Mouse (Mus musculus): Measurements from ENCODE around the gene Rab22a.

Gene Rab22a

DNA sequence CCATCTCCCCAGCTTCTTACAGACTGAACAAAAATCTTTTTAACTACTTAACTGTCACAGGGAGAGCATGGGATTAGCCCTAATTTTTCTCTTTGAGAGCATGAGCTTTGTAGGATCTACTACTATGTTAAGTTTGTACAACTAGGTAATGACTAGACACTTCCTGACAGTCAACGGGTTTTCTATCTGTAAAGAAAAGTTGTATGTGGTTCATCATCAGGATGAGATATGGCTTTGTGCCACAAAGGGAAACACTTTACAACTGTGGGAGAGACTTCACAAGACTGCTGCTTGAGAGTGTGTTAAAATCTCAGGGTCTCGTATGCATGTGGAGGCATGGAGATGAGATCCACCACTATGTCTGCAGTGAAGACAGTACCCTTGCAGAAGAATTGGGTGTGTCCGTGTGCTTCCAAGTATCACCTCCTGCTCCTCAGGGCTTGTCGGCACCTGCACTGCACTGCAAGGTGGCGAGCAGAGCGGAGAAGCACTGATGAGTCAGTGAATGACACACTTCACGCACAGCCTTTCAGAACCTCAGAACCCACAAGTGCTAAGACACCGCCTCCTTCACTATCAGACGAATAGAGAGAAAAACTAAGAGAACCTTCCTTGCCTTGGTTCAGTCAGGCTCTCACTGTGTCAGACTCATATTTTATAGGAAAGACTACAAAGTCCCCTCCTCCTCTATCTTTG lies 2.8 kb downstream of the Rab22a start:
- Histone ChIP-seq H3K36me3 (ENCODE audit: insufficient read depth, low read length) (peaks cover 63% of the 10 kb centered on the region), H3K4me3 (replicated peaks; ENCODE audit: low read length) (no peak overlapping the region), H3K4me1 (replicated peaks; ENCODE audit: low read depth, low read length) (peaks cover 42% of the 10 kb centered on the region), H3K9me3 (ENCODE audit: low read length) (no peaks in the 10 kb centered on the region), H3K27me3 (ENCODE audit: insufficient read depth, low read length) (no peaks in the 10 kb centered on the region)
- TF ChIP-seq NANOG (IDR thresholded peaks at IDR 0.05; ENCODE audit: borderline replicate concordance, low read length) (no peak), CTCF (conservative IDR thresholded peaks at IDR 0.05; ENCODE audit: low read length) (no peak), POU5F1 (IDR thresholded peaks at IDR 0.05; ENCODE audit: borderline replicate concordance, low read length) (no peak)

DNA sequence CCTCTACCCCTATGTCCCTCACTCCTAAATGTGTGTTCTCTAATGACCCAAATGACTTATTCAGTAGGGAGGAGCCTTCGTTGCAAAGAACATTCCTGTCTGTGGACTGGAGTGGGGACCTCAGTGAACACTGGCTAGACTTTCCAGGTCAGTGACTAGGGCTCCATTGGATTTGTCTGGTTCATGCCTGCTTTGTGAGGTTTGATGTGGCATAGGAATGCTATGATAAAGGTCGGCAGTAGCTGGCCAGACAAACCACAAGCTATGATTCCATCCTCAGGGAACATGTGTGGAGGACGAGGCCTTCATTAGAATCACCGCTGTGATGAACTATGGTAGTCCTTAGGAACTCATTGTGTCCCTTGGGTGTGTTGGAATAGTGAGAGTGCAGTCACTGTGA lies 5.2 kb downstream of the Rab22a start:
- TF ChIP-seq POU5F1 (IDR thresholded peaks at IDR 0.05; ENCODE audit: borderline replicate concordance, low read length) = no peak
- Histone ChIP-seq H3K27me3 (ENCODE audit: insufficient read depth, low read length) (no peaks in the 10 kb centered on the region), H3K9me3 (ENCODE audit: low read length) (no peaks in the 10 kb centered on the region), H3K4me3 (replicated peaks; ENCODE audit: low read length) (no peak overlapping the region), H3K4me1 (replicated peaks; ENCODE audit: low read depth, low read length) (peaks cover 32% of the 10 kb centered on the region), H3K36me3 (ENCODE audit: insufficient read depth, low read length) (peaks cover 80% of the 10 kb centered on the region)

DNA sequence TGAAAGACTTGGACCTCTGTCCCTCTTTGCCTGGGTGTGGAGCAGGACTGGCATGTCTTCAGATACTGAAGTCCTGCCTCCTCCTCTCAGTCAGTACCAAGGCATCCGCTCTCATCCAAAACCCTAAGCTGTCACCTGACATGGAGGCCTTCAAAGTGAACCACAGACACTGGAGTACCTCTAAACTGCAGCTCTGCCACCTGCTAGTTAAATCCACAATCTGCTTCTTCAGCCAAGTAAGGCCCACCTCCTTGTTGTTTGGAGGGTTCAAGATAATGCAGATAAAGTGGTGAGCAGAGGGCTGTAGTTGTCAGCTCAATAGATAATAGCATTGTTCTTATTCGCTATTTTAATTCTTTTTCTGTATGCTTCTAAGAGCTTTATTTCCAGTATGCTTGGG lies 5.7 kb downstream of the Rab22a start:
- Histone ChIP-seq H3K4me3 (replicated peaks; ENCODE audit: low read length) (no peak overlapping the region), H3K4me1 (replicated peaks; ENCODE audit: low read depth, low read length) (peaks cover 32% of the 10 kb centered on the region), H3K36me3 (ENCODE audit: insufficient read depth, low read length) (peaks cover 86% of the 10 kb centered on the region), H3K27me3 (ENCODE audit: insufficient read depth, low read length) (no peaks in the 10 kb centered on the region), H3K9me3 (ENCODE audit: low read length) (no peaks in the 10 kb centered on the region)
- TF ChIP-seq NANOG (IDR thresholded peaks at IDR 0.05; ENCODE audit: borderline replicate concordance, low read length) (no peak), POU5F1 (IDR thresholded peaks at IDR 0.05; ENCODE audit: borderline replicate concordance, low read length) (no peak), CTCF (conservative IDR thresholded peaks at IDR 0.05; ENCODE audit: low read length) (no peak)

DNA sequence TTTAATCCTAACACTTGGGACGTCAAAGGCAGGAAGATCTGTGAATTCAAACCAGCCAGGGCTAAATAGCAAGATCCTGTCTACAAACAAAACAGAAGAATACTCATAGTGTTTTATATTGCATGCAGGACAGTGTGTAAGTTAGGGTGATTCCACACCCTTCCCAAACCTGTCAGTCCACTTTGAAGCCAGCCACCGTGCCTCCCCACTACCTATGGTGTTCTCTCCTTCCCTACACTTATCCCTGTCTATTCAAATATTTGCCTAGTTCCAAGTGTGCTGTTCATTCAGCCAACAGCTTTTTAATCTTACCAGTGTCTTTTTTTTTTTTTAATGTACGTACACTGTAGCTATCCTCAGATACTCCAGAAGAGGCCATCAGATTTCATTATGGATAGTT lies 7.3 kb downstream of the Rab22a start:
- TF ChIP-seq POU5F1 (IDR thresholded peaks at IDR 0.05; ENCODE audit: borderline replicate concordance, low read length) (no peak), NANOG (IDR thresholded peaks at IDR 0.05; ENCODE audit: borderline replicate concordance, low read length) (no peak), CTCF (conservative IDR thresholded peaks at IDR 0.05; ENCODE audit: low read length) (no peak)
- H3K36me3 ChIP-seq (ENCODE audit: insufficient read depth, low read length) = peaks cover 89% of the 10 kb centered on the region

DNA sequence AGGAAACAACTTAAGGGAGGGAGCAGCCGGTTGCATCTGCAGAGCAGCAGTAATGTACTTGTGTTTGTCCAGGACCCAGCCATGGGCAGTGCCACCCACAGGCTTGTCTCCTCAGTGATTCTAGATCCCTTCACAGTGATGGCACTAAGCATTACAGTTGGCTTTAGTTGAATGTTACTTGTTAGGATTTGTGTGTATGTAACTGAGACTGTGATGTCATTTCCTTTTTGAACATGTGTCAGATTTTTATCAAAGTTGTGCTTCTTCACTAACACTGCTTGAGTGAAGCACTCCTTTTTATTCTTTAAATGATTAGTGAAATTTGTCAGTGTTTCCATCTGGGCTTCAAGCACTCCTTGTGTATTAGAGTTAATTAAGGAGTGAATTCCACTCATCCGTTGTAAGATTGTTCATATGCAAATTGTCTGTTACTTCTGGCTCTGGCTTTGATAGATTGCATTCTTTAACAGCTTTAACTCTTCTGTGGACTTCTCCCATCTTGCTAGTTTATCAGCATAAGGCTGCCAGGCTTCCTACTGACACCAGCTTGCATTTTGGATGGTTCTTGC lies 12.9 kb downstream of the Rab22a start:
- Histone ChIP-seq H3K27me3 (ENCODE audit: insufficient read depth, low read length) (no peaks in the 10 kb centered on the region), H3K4me3 (replicated peaks; ENCODE audit: low read length) (no peak overlapping the region), H3K4me1 (replicated peaks; ENCODE audit: low read depth, low read length) (peaks cover 22% of the 10 kb centered on the region), H3K9me3 (ENCODE audit: low read length) (no peaks in the 10 kb centered on the region), H3K36me3 (ENCODE audit: insufficient read depth, low read length) (peaks cover 70% of the 10 kb centered on the region)
- TF ChIP-seq CTCF (conservative IDR thresholded peaks at IDR 0.05; ENCODE audit: low read length) = no peak
- no peak for TF ChIP-seq NANOG (IDR thresholded peaks at IDR 0.05; ENCODE audit: borderline replicate concordance, low read length)
- TF ChIP-seq POU5F1 (IDR thresholded peaks at IDR 0.05; ENCODE audit: borderline replicate concordance, low read length) = no peak

More for the DNA sequence above, 7.3 kb downstream of the Rab22a start:
- Histone ChIP-seq H3K9me3 (ENCODE audit: low read length) (no peaks in the 10 kb centered on the region), H3K4me3 (replicated peaks; ENCODE audit: low read length) (no peak overlapping the region), H3K27me3 (ENCODE audit: insufficient read depth, low read length) (no peaks in the 10 kb centered on the region), H3K4me1 (replicated peaks; ENCODE audit: low read depth, low read length) (peaks cover 25% of the 10 kb centered on the region)

DNA sequence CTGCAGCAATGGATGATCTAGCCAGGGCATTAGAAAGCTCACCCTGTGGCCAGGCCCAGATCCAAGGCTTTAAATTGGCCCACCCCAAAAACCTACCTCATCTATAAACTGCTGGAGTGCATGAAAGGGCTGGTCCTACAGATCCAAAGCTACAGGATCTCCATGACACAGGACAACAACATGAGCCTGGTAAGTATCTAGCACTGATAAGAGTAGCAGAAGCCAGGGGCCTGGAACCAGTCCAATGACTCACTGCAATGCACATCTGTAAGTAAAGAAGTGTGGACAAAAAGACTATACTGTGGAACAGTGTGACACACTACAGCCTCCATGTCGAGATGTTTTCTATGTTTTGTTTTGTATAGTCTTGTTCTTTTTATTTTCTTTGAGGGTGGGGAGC lies 13.9 kb downstream of the Rab22a start:
- TF ChIP-seq NANOG (IDR thresholded peaks at IDR 0.05; ENCODE audit: borderline replicate concordance, low read length) (no peak), POU5F1 (IDR thresholded peaks at IDR 0.05; ENCODE audit: borderline replicate concordance, low read length) (no peak), CTCF (conservative IDR thresholded peaks at IDR 0.05; ENCODE audit: low read length) (no peak)
- Histone ChIP-seq H3K36me3 (ENCODE audit: insufficient read depth, low read length) (peaks cover 63% of the 10 kb centered on the region), H3K4me3 (replicated peaks; ENCODE audit: low read length) (no peak overlapping the region), H3K9me3 (ENCODE audit: low read length) (no peaks in the 10 kb centered on the region), H3K4me1 (replicated peaks; ENCODE audit: low read depth, low read length) (peaks cover 29% of the 10 kb centered on the region), H3K27me3 (ENCODE audit: insufficient read depth, low read length) (no peaks in the 10 kb centered on the region)

DNA sequence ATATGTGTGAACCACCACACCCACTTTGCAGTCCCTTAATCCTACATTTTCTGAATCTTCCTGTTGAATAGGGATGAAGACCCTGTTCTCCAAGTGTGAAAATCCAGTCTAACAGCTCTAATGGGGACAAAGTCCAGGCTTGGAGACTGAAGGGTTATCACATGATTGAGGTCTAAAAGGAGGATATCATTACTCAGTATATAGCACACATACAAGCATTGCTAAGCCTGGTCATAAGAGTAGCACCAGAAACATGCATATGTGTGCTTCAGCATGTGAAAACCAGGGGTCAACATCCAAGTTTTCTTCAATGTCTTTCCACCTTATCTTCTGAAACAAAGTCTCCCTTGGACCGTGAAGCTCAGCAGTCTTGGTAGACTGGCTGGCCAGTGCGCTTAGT lies 19.0 kb downstream of the Rab22a start:
- peaks cover 44% of the 10 kb centered on the region for H3K36me3 ChIP-seq (ENCODE audit: insufficient read depth, low read length)
- no peak overlapping the region for H3K4me3 ChIP-seq (replicated peaks; ENCODE audit: low read length)
- TF ChIP-seq CTCF (conservative IDR thresholded peaks at IDR 0.05; ENCODE audit: low read length) (no peak), POU5F1 (IDR thresholded peaks at IDR 0.05; ENCODE audit: borderline replicate concordance, low read length) (no peak), NANOG (IDR thresholded peaks at IDR 0.05; ENCODE audit: borderline replicate concordance, low read length) (no peak)
- no peaks in the 10 kb centered on the region for H3K9me3 ChIP-seq (ENCODE audit: low read length)
- peaks cover 41% of the 10 kb centered on the region for H3K4me1 ChIP-seq (replicated peaks; ENCODE audit: low read depth, low read length)
- H3K27me3 ChIP-seq (ENCODE audit: insufficient read depth, low read length) = no peaks in the 10 kb centered on the region

DNA sequence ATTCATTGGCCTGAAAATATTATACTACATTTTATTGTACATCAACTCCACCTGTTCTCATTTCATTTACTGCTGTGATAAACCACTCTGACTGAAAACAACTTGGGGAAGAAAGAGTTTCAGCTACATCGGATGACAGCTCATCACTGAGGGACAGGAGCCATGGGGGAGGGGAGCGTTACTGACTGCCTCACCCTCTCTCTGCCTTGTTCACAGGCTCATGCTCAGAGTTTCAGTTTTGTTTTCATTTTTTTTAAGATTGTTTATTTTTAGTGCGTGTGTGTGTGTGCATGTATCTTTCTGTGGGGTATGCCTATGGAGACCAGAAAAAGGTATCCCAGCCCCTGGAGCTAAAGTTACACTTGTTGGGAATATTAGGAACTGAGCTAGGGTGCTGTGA lies 19.7 kb downstream of the Rab22a start:
- Histone ChIP-seq H3K9me3 (ENCODE audit: low read length) (no peaks in the 10 kb centered on the region), H3K4me3 (replicated peaks; ENCODE audit: low read length) (no peak overlapping the region), H3K36me3 (ENCODE audit: insufficient read depth, low read length) (peaks cover 43% of the 10 kb centered on the region), H3K4me1 (replicated peaks; ENCODE audit: low read depth, low read length) (peaks cover 41% of the 10 kb centered on the region), H3K27me3 (ENCODE audit: insufficient read depth, low read length) (no peaks in the 10 kb centered on the region)
- no peak for TF ChIP-seq NANOG (IDR thresholded peaks at IDR 0.05; ENCODE audit: borderline replicate concordance, low read length)
- TF ChIP-seq CTCF (conservative IDR thresholded peaks at IDR 0.05; ENCODE audit: low read length) = no peak

DNA sequence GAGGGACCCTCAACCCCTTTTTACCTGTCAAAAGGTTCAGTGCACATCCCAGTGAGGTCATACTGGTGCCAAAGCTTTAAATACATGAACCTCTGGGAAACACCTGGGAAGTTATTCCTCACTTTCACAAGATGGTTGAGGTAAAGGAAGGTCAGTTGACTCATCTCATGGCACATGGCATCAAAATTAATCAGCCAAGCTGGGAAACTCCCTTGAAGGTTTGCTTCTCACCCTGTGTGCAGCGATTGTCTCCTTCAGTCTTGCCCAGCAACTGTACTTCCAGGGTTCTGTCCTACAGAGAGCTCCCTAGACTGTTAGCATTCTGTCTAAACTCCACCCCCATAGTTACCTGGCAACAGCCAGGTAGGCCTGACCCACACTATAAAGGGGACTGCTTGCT lies 20.6 kb downstream of the Rab22a start:
- no peaks in the 10 kb centered on the region for H3K27me3 ChIP-seq (ENCODE audit: insufficient read depth, low read length)
- no peaks in the 10 kb centered on the region for H3K9me3 ChIP-seq (ENCODE audit: low read length)
- TF ChIP-seq CTCF (conservative IDR thresholded peaks at IDR 0.05; ENCODE audit: low read length) (no peak), NANOG (IDR thresholded peaks at IDR 0.05; ENCODE audit: borderline replicate concordance, low read length) (no peak)
- H3K4me3 ChIP-seq (replicated peaks; ENCODE audit: low read length) = no peak overlapping the region
- peaks cover 41% of the 10 kb centered on the region for H3K4me1 ChIP-seq (replicated peaks; ENCODE audit: low read depth, low read length)
- H3K36me3 ChIP-seq (ENCODE audit: insufficient read depth, low read length) = peaks cover 42% of the 10 kb centered on the region

Data from E14TG2a.4 (cell line).